Mouse (Mus musculus) right cerebral cortex, postnatal 25 days (tissue): ENCODE data around the gene Rab3d.

ENCODE experiments used
- DNase-seq: peaks from one replicate; pipeline ENCODE4 v3.0.0; 2022

Rab3d gene

GRCm38 (mm10) chr9:21918035-21918592 lies at the start of gene Rab3d:
Gene Rab3d, minus strand, starts transcription at chr9:21918192.
- DNase-seq: peak; percentile 89

GRCm38 (mm10) chr9:21963417-21963816 lies 45.4 kb upstream of the Rab3d start, which contains the start of gene Epor:
Gene Epor, minus strand, starts transcription at chr9:21963506.
- no peak for DNase-seq

GRCm38 (mm10) chr9:21962416-21963059 lies 44.5 kb upstream of the Rab3d start:
- peak; percentile 65 for DNase-seq

DNA sequence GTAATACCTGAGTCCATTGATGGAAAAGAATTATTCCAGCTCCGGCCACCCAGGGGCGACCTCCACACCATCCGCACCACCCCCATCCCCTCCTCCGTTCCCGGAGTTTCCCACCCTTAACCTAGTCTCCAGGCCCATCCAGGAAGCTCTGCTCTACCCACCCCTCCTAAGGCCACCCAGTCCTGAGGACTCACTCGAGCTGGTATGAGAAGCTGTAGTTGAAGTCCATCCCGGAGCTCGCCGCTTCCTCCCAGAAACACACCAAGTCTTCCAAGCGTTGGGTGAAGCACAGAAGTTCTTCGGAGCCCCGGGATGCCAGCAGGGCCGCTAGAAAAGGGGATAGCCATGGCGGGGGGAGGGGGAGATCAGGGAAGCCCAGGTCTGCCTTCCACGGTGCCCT lies 44.0 kb upstream of the Rab3d start:
- DNase-seq: no peak

DNA sequence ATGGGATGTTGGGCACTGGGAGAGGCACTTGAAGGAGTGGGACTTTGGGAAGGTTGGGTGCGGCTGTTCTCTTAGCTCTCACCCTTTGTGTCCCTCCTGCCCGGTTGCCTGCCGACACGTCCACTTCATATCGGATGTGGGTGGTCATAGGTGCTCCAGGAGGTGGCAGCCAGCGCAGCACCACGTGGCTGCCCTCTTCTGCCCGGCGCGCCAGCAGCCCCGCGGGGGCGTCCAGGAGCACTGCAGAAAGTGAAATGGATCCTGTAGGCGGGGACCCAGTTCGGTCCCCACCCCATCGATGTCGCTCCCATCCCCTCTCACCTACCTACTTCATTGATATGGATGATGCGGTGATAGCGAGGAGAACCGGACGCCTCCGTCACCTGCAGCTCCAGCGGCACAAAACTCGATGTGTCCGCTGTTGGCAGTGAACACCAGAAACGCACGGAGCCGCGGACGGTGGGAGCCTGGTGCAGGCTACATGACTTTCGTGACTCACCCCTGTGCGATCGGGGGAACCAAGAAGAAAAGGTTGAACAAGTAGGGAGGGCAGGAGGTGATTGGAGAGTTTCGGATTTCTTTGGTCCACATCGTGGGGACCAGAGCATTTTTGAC lies 43.5 kb upstream of the Rab3d start:
- no peak for DNase-seq

- DNase-seq: no peak
Measured at GRCm38 (mm10) chr9:21960558-21961208, 42.7 kb upstream of the Rab3d start.

DNA sequence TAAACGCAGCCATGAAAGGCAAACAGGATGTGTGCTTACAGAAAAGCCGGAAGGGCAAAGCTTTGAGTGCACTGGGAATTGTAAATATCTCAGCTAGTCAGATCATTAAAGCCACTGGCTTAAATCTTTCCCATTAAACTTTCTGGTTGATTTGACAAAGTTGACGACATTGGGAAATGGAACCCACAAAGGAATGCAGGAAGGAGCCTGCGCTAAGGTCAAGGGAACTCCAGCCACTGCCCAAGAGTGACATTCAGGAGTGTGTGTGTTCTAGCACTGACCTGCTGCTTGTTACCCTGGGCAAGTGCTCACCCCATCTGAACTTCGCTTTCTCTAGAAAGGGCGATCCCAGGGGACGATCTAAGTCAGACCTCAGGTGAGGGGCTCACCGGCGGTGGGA lies 42.1 kb upstream of the Rab3d start:
- no peak for DNase-seq

GRCm38 (mm10) chr9:21959244-21959643 lies 41.3 kb upstream of the Rab3d start:
- DNase-seq: no peak

DNA sequence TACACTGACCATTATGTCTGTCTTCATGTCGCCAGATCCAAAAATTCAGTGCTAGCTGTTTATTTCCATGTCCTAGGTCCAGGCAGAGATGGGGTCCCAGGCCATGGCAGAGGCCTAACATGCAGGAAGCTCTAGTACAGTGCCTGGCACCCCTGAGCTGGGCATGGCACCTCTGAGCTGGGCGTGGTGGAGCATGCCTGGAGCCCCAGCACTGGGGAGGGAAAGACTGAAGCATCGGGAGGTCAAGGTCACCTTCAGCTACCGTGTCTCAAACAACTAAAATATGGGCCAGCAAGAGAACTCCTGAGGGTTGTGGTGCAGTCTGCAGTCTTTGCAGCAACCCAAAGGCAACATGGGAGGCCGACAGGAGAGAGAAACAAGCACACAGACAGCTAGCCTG lies 40.4 kb upstream of the Rab3d start:
- no peak for DNase-seq

DNA sequence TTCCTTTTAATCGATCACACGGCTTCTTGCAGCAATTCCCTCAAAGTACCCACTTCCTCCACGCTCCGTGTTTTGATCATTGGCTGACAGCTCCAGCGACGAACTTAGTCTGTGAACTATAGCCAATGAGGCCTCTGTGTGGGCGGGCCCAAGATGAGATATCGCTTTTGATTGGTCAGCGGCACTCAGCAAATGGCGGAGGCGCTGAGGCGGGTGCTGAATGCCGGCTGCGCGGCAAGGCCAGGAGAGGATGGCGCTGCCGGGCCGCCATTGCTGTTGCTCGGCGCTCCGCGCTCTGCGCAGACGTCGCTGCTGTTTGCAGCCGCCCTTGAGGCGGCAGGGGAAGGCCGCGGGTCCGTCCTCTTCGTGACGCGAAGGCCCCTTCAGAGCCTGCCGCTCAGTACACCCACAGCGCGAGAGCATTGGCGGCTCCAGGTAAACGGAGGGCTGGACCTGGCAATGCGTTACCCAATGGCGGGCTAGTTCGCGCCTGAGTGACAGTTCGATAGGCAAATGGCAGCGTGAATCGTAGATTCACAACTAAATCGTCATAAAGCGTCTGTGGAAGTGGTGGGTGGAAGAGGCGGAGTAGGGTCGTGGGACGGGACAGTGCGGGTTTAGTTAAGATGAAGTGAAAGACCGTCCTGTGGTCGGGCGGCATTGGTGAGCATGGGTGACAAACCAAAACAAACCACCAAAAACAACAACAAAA lies 37.7 kb upstream of the Rab3d start, which contains the start of gene Swsap1:
Gene Swsap1 (plus strand): TSS at position 186 of the 712 bp plus-strand sequence.
- peak; percentile 100 for DNase-seq

DNA sequence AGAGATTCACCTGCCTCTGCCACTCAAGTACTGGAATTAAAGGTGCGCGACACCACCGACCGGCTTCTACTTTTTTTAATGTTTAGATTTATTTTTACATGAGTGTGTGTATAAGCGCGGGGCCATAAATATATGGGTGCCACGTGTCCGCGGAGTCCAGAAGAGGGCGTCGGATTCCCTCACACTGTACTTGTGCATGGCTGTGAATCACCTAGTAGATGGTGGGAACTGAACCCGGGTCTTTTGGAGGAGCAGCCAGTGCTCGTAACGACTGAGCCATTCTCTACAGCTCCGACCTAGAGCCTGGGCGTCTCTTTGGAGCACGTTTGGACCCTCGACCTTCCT lies 37.2 kb upstream of the Rab3d start:
- DNase-seq: no peak

DNA sequence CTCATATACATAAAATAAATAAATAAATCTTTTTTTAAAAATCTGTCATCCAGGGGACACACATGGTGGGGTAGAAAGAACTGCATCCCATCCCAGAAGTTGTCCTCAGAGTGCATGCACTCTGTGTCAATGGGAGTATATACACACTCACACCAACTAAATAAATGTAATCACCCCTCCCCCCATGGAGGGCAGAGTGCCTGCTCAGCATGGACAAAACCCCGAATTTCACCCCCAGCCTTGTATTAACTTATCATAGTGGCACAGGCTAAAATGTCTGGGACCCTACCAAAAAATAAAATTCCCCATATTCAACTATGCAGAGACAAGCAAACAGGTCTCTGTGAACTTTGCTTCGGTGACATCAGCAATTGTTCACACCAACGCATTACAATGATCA lies 36.6 kb upstream of the Rab3d start:
- DNase-seq: no peak

DNA sequence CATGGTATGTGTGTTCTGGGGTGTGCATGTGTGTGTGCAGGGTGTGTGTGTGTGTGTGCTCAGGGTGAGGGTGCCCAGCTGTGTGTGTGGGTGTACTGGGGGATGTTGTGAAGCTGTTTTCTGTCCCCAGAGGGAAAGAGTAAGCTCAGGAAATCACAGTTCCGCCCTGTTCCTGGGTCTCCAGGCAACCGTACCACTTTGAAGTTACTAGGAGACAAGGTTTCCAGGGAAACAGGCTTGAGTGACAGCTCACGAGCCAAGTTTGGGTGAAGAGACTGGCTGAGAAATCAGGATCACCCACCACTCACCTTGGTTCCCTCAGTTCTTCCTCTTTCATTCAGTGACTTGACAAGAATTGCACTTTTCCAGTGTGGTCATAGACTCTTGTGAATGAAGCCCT lies 35.6 kb upstream of the Rab3d start:
- DNase-seq: no peak

GRCm38 (mm10) chr9:21951977-21952376 lies 34.0 kb upstream of the Rab3d start:
- no peak for DNase-seq

DNA sequence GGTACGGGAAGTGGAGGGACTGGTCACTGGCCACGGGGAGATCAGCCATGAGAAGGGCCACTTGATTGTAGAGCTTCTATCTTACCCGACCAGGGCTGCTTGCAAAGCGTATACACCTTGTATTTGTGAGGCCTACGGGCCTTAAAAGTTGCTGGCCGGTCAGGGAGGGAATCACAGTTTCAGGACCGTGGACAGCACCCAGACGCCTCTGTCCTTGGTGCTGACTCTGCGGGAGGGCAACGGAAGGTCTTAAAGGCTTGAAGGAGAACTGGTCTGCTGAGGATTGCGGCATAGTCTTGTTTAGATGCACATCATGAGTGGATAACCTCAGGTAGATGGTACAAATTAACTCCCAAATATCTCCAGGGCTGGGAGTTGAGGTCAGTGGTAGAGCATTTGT lies 32.3 kb upstream of the Rab3d start:
- no peak for DNase-seq

GRCm38 (mm10) chr9:21948790-21949189 lies 30.8 kb upstream of the Rab3d start:
- DNase-seq: no peak

DNA sequence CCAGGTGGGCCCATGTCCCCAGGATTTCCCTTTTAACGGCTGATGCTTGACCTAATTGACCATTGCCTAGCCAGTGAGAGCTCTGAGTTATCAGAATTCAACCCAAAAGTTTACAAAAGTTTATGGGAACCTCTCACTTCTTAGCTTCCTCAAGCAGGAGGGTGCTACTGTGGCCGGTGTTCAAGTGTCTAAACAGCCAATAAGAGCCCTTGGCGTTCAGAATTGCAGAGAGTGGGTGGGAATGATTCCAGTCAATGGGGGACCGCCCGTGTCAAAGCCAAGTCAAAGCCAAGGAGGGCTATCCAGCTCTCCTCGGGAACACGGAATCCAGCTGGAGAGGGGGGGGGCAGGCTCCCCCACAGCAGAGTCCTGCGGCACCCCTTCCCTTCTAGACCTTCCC lies 30.2 kb upstream of the Rab3d start:
- DNase-seq: no peak

GRCm38 (mm10) chr9:21947540-21948130 lies 29.6 kb upstream of the Rab3d start:
- DNase-seq: no peak

GRCm38 (mm10) chr9:21944267-21944666 lies 26.3 kb upstream of the Rab3d start:
- DNase-seq: no peak

DNA sequence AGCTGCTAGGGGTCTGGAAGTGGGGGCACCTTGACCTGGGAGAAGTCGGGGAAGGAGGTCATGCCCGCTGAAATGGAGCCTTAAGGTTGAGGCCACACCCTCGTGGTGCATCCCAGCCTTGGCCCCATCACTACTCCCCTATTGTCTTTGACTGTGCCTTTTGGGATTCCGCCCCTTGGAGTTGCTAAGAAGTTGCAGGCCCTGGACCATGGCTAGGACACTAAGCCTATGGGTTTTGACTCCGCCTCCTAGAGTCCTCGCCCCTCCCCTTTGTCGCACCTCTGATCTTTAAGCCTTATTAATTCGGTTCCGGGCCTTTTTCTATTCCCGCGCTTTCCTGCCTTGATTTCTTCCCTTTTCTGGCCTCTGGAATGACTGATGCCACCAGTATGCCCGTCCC lies 25.6 kb upstream of the Rab3d start:
- no peak for DNase-seq

DNA sequence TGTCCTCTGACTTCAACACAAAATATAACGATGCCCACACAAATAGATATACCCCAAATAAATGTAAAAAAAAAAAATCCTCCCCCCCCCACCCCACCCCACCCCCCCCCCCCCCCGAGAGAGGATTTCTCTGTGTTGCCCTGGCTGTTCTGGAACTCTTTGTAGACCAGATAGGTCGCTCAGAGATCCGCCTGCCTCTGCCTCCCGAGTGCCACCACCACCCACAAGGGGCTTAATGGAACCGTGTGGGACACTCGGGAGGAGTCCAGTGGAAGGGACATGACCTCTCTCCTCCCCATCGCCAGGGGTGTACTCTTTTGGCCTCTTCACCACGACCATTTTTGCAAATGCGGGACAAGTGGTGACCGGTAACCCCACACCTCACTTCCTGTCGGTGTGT lies 25.1 kb upstream of the Rab3d start:
- no peak for DNase-seq

DNA sequence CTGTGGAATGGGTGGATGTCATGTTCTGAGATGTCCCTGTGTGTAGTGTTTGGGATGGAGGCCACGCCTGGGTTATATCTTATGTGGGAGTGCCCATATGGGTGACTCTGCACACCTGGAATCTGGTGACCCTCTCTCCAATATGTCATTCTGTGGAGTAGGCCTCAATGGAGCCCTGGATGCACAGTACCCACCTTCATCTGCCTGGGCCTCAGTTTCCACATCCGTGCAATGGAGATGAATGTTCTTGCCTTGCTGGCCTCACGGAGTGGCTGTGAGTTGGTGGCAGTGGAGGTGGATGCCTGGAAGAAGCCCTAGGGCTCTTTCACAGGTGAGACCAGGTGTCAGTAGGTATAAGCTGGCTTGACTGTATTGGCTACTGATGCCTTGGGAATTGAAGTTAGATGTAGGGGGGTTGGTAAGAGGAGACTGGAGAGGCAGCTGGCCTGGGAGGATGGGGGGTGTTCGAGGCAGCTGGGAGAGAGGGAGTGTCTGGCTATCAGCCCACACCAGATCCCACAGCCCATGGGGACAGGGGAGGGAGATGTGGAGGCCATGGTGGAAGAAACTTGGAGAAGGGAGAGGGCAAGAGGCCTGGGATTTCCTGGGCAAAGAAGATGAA lies 20.4 kb upstream of the Rab3d start:
- DNase-seq: no peak
